Mouse (Mus musculus): Measurements from ENCODE around the gene Zbtb16. TPM values are rescaled to one million over a fixed set of nuclear protein-coding genes. Genes with fewer than 3 reads are reported as not detected.

Gene Zbtb16
- 2.4 TPM for polyA plus RNA-seq (2014; fragmentation: Illumina TruSeq; extraction: RNeasy Lipid Tissue Mini Kit (QIAGEN cat#74804); ENCODE audit: low read depth, low replicate concordance)

DNA sequence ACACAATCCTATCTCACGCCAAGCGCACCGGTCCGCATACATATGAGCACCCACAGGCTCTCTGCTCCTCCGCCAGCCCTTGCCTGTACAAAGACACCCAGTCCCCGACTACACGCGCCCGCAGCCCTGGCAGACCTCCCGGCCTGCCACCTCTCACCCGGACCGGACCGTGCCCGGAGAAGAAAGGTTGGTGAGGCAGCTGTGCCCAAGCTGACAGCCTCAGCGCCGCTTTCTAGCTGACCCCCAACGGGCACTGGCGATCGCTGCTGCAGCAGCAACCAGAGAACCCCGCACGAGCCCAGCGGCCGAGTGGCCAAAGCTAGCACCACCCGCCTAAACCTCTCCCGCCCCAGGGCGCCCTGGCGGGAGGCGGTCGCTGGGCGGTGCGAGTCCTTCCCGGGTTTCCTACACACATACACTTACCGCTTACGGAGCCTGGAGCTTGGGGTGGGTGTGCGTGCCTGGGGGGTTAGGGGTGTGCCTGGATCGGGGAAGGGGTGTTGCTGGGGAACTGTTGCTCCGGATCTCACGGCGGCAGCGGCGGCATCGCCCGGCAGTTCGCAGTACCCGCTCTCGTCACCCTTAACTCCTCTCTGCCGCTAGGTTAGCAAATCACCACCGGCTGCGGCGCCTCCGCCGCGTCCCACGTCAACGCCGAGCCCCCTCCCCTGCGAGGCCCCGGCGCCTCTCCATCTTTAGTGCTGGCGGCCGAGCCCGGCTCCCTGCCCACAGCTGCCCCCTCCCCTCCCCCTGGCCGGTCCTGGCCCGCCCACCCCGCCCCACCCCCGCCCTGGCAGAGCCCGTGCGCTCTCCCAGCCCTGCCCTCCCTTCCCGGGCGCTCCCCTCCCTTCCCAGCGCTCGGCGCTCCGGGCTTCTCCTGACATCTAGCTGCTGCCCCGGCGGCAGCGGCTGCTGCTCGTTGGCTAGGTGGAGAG, at the start of gene Zbtb16:
Gene Zbtb16 (minus strand): TSS at position 592 of the 935 bp plus-strand sequence.

DNA sequence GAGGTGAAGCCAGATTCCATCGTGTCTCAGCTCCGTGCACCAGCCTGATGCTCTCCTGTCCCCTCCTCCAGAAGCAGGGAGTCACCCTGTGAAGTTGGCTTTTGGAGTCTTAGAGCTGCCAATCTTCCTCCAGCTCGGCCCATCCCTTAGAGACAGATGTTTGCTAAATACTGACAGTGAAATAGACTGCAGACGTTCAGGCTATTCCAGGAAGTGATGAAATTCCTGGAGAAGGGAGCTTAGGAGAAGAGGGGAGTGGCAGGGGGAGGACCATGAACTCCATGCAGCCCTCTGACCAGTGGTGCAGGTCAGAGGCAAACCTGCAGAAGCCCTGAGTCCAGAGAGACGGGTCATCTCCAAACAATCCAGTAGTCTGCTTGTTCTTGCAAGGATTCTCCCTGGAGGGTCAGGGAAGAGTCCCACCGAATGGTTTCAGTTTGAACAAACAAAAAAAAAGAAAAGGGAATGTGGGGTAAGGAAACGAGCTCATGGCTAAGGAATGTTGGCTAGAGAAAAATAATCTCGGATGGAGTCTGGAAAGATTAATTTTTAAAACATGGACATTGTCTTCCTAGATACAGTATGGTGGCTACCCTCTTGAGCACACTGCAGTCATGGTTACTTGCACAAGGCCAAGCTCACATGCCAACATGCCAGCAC, 231.0 kb downstream of the Zbtb16 start, which contains the start of gene Nnmt:
Gene Nnmt (minus strand): TSS at position 215 of the 660 bp plus-strand sequence.

Other genes with a start within 250 kb of the Zbtb16 start
- 4.8 TPM for gene Nnmt, start 231.1 kb downstream of the Zbtb16 start, polyA plus RNA-seq (2014; fragmentation: Illumina TruSeq; extraction: RNeasy Lipid Tissue Mini Kit (QIAGEN cat#74804); ENCODE audit: low read depth, low replicate concordance)
- 4.1 TPM for gene Htr3a, start 74.9 kb upstream of the Zbtb16 start, polyA plus RNA-seq (2014; fragmentation: Illumina TruSeq; extraction: RNeasy Lipid Tissue Mini Kit (QIAGEN cat#74804); ENCODE audit: low read depth, low replicate concordance)
- gene Htr3b, start 128.8 kb upstream of the Zbtb16 start, polyA plus RNA-seq (2014; fragmentation: Illumina TruSeq; extraction: RNeasy Lipid Tissue Mini Kit (QIAGEN cat#74804); ENCODE audit: low read depth, low replicate concordance) = 0.82 TPM
- 23.4 TPM for gene Usp28, start 149.2 kb upstream of the Zbtb16 start, polyA plus RNA-seq (2014; fragmentation: Illumina TruSeq; extraction: RNeasy Lipid Tissue Mini Kit (QIAGEN cat#74804); ENCODE audit: low read depth, low replicate concordance)
- gene Zw10, start 219.4 kb upstream of the Zbtb16 start, polyA plus RNA-seq (2014; fragmentation: Illumina TruSeq; extraction: RNeasy Lipid Tissue Mini Kit (QIAGEN cat#74804); ENCODE audit: low read depth, low replicate concordance) = 31.8 TPM
- not detected for gene Tmprss5, start 245.0 kb upstream of the Zbtb16 start, polyA plus RNA-seq (2014; fragmentation: Illumina TruSeq; extraction: RNeasy Lipid Tissue Mini Kit (QIAGEN cat#74804); ENCODE audit: low read depth, low replicate concordance)